Mouse (Mus musculus) kidney, adult 2 months (tissue): ENCODE measurements around the gene Abhd2.
"Not testable (repeated sequence)": the region's sequence is repeated elsewhere in the genome, so short reads cannot be mapped to it uniquely, and the experiment has no call there.

ENCODE experiments used
- CTCF ChIP-seq: fragments of 200-500 bp; conservative IDR thresholded peaks from 2 replicates; pipeline ENCODE4 v1.5.1; 2011; ENCODE audit warnings: low read depth, mild to moderate bottlenecking, control low read depth, low read length, moderate library complexity, mixed read lengths; ENCODE audit not compliant: insufficient read depth, insufficient read length
- POLR2A ChIP-seq: fragments of 200-500 bp; IDR thresholded peaks from one replicate; pipeline ENCODE4 v1.6.1; 2011; ENCODE audit warnings: low read depth, low read length, control low read depth

DNA sequence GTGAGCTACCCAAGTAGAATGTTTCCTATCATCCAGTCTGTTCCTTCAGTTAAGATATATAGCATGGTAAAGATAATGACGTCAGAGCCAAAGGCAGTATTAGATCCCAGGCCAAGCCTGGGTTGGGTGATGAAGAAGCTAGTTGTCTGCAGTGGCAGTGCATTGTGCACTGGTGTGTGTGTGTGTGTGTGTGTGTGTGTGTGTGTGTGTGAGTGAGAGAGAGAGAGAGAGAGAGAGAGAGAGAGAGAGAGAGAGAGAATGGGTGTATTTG lies 10.6 kb downstream of the Abhd2 start:
- not testable (repeated sequence) for TF ChIP-seq CTCF, POLR2A
